Mouse (Mus musculus) adrenal gland (tissue): ENCODE data around the gene Taf1a.

Source experiments
- intact Hi-C: fragments of 180-260 bp; cut with DNase I; formaldehyde crosslinking; loops from one replicate; pipeline ENCODE4 v1.15.1; 2025

The Taf1a gene

DNA sequence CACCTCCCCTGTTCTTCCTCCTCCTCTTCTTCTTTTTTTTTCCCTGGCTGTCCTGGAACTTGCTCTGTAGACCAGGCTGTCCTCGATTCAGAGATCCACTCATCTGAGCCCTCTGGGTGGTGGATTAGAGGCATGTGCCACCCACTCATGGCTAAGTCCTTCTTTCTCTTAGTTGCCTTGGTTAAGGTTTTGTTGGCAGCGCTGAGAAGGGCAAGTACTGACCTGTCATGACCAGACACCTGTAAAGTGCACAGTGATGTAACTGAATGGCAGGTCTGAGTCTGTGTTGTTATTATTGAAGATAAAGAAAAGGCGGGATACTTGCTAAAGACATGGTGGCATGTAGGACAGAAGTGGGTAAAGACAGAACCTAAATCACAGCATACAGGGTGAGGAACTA is 14.6 kb downstream of the Taf1a start:
- intact Hi-C loops: no loop called here

DNA sequence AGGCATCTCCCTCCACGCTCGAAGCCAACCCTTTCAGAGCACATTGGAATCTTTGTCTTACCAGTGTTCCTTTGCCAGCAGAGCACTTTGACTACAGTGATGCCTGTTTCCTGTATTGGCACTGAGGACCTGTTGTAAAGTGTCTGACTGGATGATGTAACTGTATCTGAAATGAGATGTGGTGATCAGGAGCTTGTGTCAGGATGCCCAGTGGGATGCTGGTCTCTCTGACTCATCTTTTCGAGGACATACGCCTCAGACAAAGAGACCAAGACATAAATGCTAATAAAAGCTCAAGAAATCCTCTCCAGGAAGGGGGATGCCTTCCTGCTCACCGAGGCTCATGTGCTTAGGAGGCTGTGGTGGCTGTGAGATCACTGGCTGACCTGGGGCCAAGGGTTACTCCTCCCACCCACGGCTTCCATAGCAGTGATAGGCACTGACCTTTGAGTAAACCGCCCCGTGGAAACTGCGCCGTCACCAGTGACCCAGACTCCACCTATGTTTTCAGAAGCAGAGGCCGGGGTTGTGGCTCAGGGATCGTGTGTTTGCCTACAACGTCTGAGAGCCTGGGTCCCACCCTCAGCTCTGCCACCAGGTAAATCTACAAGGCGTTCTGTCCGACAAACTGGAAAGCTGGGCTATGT is 25.4 kb downstream of the Taf1a start:
- intact Hi-C loops: no loop called here

DNA sequence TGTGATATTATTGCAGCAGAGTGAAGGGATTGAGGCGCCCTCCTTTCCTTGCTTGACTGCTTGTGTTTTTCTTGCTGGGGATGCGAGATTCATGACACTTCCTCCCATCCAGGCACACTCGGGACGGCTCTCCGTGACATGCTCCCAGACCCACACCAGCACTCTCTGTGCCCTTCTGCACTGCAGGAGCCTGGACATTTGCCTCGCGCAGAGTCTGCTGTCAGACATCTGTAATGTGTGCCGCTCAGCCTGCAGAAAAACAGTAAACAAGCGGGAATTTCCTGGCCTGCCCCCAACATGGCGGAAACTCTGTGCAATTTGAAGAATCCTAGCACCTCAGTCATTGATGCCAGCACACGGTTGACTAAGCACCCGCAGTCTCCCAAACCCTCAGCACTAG is 29.1 kb downstream of the Taf1a start, which contains the start of gene Hhipl2:
Gene Hhipl2, plus strand, starts transcription at position 343 of the 400 bp plus-strand sequence.
- intact Hi-C loops: no loop called here

DNA sequence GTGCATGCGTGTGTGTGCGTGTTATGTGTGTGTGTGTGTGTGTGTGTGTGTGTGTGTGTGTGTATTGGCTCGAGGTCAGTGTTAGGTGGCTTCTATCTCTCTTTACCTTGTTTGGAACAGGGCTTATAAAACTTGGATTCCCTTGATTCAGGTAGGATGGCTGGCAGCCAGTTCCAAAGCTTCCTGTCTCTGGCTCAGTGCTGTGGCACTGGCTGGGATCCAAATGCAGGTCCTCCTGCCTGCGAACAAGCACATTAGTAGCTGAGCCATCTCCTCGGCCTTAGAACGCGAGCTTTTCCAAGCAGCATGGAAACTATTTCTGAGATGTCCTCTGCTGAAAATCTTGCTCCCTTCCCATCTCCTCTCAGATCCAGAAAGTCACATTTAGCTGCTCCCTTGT is 31.0 kb downstream of the Taf1a start:
- intact Hi-C loops: no loop called here

DNA sequence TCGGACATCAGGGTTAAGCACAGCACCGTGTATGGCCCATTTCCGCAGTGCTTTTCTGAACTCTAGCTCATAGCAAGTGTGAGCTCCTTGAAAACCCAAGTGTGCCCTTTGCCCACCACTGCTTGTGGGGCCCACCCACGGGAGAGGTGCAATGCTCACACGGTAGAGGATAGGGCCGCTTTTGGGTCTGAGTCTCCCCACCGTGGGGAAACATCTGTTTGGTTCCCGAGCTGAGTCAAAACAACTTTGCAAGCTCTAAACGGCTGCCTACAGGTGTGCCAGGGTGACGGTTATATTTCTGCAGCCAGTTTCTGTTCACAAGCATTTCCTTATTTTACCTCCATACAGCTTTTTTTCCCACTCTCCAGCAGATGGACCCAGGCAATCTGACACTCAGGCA is 31.5 kb downstream of the Taf1a start:
- intact Hi-C loops: no loop called here

DNA sequence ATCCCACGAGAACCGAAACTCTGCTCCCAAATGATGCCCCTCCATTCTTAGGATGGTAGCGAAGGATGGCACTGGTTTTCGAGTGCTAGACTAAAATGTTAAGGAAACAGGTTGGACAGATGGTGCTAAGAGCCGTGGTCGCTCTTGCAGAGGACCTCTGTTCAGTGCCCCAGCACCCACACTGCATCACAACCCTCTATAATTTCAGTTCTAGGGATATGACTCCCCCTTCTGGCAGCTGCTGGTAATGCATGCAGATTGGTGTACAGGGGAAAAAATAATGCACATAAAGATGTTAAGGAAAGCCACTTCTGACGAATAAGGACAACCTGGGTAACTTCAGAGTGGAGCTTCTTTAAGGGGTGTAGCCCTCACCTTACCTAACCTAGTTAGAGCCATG is 35.3 kb downstream of the Taf1a start:
- intact Hi-C loops: no loop called here

DNA sequence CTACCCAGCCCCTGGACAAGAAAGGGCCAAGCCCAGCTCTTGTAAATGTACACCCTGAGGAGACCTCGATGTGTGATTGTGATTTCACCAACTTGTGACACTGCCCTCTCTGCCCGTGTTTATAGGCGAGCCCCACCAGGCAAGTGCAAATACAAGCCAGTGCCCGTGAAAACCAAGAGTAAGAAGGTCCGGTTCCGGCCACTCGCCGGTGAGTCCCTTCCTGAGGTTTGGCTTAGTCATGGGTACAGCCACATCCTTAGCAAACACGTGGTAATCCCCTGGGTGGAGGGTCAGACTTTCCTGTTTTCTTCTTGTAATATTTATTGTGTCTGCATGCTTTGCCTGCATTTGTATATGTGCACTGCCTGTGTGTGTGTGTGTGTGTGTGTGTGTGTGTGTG is 46.1 kb downstream of the Taf1a start:
- intact Hi-C loops: no loop called here

DNA sequence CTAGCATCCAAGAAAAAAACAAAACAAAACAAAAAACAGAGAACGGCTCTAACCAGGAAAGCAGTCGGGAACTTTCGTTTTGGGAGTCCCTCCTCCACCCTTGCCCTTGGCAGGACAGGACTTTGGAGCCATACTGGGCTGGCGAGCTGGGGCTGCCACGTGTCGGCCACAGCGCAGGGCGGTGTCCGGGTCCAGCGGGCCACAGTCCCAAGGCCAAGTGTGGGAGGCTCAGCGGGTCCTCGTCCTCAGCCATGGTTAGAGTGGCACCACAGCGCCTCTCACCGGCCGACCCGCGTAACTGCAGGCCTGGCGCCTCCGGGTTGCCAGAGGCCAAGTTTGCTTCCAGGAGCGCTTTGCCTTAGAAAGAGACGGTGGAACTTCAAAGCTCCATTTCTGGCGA is 50.3 kb downstream of the Taf1a start:
- intact Hi-C loops: no loop called here

DNA sequence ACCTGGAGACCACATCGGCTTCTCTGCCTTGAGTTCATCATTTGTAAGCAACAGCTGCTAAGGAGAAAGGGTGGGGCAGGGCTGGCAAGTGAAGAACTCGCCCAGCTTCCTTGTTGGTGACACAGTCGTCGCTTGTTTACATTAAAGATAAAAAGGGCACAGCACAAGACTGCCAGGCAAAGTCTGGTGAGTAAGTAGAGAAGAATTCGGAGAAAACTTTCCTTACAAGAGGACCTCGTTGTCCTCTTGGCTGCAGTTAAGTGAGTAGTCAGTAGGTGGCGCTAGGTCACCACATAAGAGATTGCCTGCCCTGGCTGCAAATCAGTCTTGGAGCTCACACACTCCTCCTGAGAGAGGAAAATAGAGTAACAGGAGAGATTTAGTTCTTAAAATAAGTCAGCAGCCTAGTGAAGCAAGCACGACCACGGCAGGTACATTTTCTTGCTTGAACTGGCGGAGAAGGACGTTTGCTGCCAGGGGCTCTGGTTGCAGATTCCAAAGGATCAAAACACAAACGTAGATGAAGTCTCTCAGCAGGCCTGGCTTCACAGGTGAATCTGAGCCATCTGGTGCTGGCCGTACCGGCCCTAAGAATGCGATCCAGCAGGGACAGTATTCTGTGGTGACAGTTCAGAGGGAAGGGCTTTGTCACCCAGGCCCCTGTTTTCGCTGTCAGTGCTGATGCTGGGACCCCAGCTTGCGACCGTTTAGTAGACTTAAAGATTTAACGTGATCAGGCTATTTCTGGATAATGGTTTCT is 53.4 kb downstream of the Taf1a start:
- intact Hi-C loops: no loop called here

DNA sequence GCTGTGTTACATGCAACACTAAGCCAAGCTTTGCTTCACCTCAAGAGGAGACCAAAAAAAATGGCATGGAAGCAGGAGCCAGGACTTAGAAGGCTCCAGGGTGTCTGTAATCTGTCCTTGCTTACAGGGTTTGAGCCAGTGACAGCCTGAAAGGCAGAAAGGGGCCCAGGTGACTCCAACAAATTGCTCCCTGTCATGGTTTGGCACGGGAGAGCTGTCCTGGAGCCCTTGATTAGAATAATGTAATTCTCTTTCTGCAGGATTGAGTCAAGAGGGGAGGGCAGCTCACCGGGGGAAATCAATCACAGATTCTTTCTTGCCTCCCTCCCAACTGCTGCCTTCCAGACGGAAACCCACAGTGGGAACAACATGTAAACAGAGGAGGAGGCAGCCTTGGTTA is 64.3 kb downstream of the Taf1a start:
- intact Hi-C loops: no loop called here
